Mouse (Mus musculus) embryonic facial prominence, embryonic 13.5 days (tissue): ENCODE measurements around the gene Cacng2. TPM values are rescaled to one million over a fixed set of nuclear protein-coding genes. Genes with fewer than 3 reads are reported as not detected.
A peak's percentile ranks its signal among the peaks of the same experiment; 100 is the strongest.

Source experiments
- ATAC-seq: fragments of 200-750 bp; cut with Nextera tagmentation; 2 replicates; pipeline ENCODE4 v1.8.0; 2017; ENCODE audit warnings: low read depth; ENCODE audit not compliant: insufficient number of reproducible peaks, insufficient read depth, low FRiP score, low TSS enrichment
- H3K27ac ChIP-seq: fragments of 300-500 bp; sonication (generic); 2 replicates; pipeline ENCODE4 v1.5.1; 2015; ENCODE audit warnings: moderate library complexity, mild to moderate bottlenecking, inconsistent platforms
- H3K27me3 ChIP-seq: fragments of 300-500 bp; sonication (generic); 2 replicates; pipeline ENCODE4 v1.6.1; 2015; ENCODE audit warnings: mild to moderate bottlenecking, inconsistent platforms
- H3K36me3 ChIP-seq: fragments of 300-500 bp; sonication (generic); 2 replicates; pipeline ENCODE4 v1.6.1; 2015; ENCODE audit warnings: mild to moderate bottlenecking, inconsistent platforms
- H3K4me1 ChIP-seq: fragments of 300-500 bp; sonication (generic); 2 replicates; pipeline ENCODE4 v1.6.1; 2015; ENCODE audit warnings: inconsistent platforms
- H3K4me2 ChIP-seq: fragments of 300-500 bp; sonication (generic); 2 replicates; pipeline ENCODE4 v1.6.1; 2015; ENCODE audit warnings: moderate library complexity, mild to moderate bottlenecking, inconsistent platforms
- H3K4me3 ChIP-seq: fragments of 300-500 bp; sonication (generic); 2 replicates; pipeline ENCODE4 v1.5.1; 2015; ENCODE audit warnings: mild to moderate bottlenecking, inconsistent platforms
- H3K9ac ChIP-seq: fragments of 300-500 bp; sonication (generic); 2 replicates; pipeline ENCODE4 v1.6.1; 2015; ENCODE audit warnings: mild to moderate bottlenecking, inconsistent platforms
- H3K9me3 ChIP-seq: fragments of 300-500 bp; sonication (generic); 2 replicates; pipeline ENCODE4 v1.6.1; 2016; ENCODE audit warnings: inconsistent platforms
- WGBS: fragments of 180-500 bp; shearing (Covaris S2); methylation state at CpG from one replicate; pipeline ENCODE4 v1.1.7; 2015; ENCODE audit warnings: mixed read lengths; 5-methylcytosine and 5-hydroxymethylcytosine counted together
- polyA plus RNA-seq: library from polyadenylated mRNA; unstranded; fragments of >200 nt; fragmentation: Nextera tagmentation; extraction: Ambion mirVana; gene quantifications from 2 replicates; pipeline ENCODE4 v1.2.1, GENCODE M21; 2015

Gene Cacng2
- polyA plus RNA-seq, 1 experiment from 2014 or later = 0.14 TPM

DNA sequence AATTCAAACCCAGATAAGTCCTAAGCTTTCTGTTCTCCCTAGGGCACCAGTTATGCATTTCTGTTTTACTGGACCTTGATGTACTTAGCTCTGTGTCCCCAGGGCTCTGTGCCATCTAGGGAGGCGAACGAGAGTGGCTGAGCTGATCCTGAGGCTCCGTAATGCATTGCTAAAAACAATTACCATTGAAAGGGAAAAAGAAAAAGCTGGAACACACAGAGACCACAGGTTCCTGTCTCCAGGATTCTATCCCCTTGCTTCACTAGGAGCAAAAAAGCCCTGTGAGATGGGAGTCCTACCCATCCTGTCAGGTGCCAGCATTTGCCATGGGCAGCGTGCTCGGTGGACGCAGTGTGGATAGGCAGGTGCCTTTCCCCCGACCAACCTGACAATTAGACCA lies 38.4 kb downstream of the Cacng2 start:
- Histone ChIP-seq H3K36me3 (no peaks in the 10 kb centered on the region), H3K4me1 (no peaks in the 10 kb centered on the region), H3K9me3 (no peaks in the 10 kb centered on the region), H3K4me2 (no peak overlapping the region), H3K27me3 (no peaks in the 10 kb centered on the region), H3K9ac (no peak overlapping the region), H3K4me3 (no peak overlapping the region), H3K27ac (no peak overlapping the region)
- ATAC-seq = no peak
- 84% methylated on average over 7 of the region's 7 CpGs for WGBS

DNA sequence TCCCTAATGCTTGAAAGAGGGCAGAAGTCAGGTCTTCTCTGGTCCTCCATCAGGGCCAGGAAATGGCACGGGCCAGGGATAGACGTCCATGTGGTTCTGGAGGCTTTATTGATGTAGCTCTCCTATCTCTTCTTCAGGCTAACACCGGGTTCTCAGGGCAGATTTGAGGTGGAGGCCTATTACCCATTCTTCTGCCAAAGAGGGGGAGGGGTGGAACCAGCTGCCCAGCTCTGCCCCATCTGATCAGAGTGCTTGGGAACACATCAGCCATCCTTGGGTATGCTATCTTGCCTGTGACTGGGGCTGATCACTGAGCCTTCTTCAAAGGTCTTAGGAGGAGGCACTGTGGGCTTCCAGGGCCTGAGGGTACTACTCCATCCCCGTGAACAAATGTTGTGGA lies 39.5 kb downstream of the Cacng2 start:
- Histone ChIP-seq H3K4me2 (no peak overlapping the region), H3K27me3 (no peaks in the 10 kb centered on the region), H3K9ac (no peak overlapping the region), H3K36me3 (no peaks in the 10 kb centered on the region), H3K4me1 (no peaks in the 10 kb centered on the region), H3K27ac (no peak overlapping the region), H3K9me3 (no peaks in the 10 kb centered on the region), H3K4me3 (no peak overlapping the region)
- 78% methylated on average over 4 of the region's 4 CpGs for WGBS
- no peak for ATAC-seq

DNA sequence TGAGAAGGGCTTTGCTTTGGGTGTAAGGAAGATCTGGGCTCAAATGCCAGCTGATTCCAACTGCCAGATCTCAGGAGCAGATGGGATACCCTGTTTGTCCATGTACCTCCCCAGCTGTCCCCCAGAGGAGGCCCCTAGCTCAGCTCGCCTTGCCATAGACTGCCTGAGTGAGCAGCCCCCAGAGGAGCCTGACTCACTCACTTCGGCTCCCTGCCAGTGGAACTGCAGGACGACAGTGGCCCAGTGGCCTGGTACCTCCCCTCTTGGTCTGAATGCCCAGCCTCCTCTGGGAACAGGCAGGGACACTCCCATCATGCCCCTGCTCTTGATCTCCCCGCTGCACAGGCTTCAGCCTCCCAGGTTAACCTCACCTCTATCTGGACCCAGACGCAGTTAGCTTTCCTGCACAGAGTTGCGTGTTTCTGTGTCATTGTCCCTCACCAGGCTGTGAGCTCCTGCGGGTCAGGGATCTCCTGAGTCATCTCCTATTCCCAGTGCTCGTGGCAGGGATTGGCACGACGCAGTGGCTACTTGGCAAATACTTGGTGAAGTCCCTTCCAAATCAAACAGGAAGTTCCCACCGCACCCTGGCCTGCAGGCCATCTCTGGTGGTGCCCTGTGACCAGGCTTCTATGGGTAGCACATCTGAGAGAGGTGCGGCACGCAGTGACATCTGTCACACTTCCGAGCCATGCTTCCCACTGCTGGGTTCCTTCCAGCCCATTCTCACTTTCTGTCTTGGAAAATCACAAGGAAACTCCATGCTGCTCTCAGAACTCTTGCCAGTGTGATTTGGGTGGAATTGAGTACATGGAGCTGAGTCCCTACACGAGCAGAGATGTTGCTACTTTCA lies 40.8 kb downstream of the Cacng2 start:
- Histone ChIP-seq H3K4me1 (no peaks in the 10 kb centered on the region), H3K27me3 (no peaks in the 10 kb centered on the region), H3K27ac (no peak overlapping the region), H3K36me3 (no peaks in the 10 kb centered on the region), H3K4me2 (no peak overlapping the region), H3K4me3 (no peak overlapping the region), H3K9ac (no peak overlapping the region), H3K9me3 (no peaks in the 10 kb centered on the region)
- 0 out of 2 replicates have a peak, but pooled peaks have one; percentile 37 for ATAC-seq
- WGBS = 66% methylated on average over 15 of the region's 15 CpGs

DNA sequence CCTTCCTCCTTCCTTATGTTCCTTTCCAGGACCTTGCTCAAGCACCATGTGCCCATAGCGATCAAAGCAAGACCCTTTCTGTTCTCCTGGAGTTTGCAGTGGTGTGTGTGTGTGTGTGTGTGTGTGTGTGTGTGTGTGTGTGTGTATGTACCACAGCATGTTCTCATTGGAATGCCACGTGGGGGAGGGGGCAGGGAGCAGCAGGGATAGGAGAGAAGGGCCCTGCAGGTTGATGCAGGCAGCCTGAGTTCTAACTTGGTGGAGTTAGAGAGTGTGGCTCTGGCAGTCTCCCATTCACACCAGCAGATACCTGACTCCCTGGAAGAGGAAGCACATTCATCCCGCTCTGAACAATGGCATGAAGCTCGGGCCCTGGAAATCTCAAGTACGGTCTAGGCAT lies 41.6 kb downstream of the Cacng2 start:
- Histone ChIP-seq H3K27ac (no peak overlapping the region), H3K4me3 (no peak overlapping the region), H3K27me3 (no peaks in the 10 kb centered on the region), H3K9me3 (no peaks in the 10 kb centered on the region), H3K4me1 (no peaks in the 10 kb centered on the region), H3K9ac (no peak overlapping the region), H3K4me2 (no peak overlapping the region), H3K36me3 (no peaks in the 10 kb centered on the region)
- no peak for ATAC-seq
- WGBS = 49% methylated on average over 5 of the region's 5 CpGs

DNA sequence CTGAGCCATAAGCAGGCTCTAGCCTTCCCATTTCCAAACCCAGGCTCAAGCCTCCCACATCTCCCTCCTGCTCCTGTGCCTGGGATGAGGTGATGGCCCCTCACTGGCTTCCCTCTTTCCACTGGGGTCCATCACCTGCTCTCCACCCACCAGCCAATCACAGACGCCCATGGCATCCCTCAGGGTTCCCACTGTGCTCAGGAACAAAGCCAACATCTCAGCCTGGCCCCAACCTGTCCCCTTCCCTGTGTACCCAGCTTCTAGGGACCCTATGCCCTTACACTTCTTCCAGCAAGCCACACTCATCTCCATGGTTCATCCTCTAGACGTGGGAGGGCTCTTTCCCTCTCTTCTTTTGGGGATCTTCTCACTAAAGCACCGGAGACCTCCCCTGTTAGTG lies 43.9 kb downstream of the Cacng2 start:
- no peak for ATAC-seq
- no peaks in the 10 kb centered on the region for H3K9me3 ChIP-seq
- H3K36me3 ChIP-seq = no peaks in the 10 kb centered on the region
- H3K9ac ChIP-seq = no peak overlapping the region
- no peak overlapping the region for H3K4me2 ChIP-seq
- no peaks in the 10 kb centered on the region for H3K27me3 ChIP-seq
- H3K4me1 ChIP-seq = no peaks in the 10 kb centered on the region
- no peak overlapping the region for H3K27ac ChIP-seq
- H3K4me3 ChIP-seq = no peak overlapping the region
- WGBS = 34% methylated on average over 3 of the region's 3 CpGs

DNA sequence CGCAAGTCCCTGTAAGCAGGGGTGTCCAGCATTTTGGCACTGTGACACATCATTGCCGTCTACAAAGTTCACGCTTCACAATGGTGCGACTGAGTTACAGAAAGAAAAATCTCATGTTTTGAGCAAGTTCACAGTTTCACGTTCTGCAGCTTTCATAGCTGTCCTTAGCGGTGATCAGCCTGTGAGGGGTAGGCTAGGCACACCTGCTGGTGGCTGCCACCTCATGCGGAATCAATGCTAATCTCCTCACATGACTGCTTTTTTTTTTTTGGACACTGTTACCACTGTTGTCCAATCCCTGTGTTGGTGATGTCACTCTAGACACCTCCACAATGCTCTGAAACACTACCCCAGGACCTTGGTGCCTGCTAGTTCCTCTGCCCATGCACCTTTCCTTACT lies 46.7 kb downstream of the Cacng2 start:
- H3K4me3 ChIP-seq = no peak overlapping the region
- no peak overlapping the region for H3K9ac ChIP-seq
- no peaks in the 10 kb centered on the region for H3K4me1 ChIP-seq
- WGBS = 78% methylated on average over 7 of the region's 7 CpGs
- no peak overlapping the region for H3K4me2 ChIP-seq
- no peaks in the 10 kb centered on the region for H3K9me3 ChIP-seq
- H3K27ac ChIP-seq = no peak overlapping the region
- ATAC-seq = no peak
- H3K36me3 ChIP-seq = no peaks in the 10 kb centered on the region
- no peaks in the 10 kb centered on the region for H3K27me3 ChIP-seq

DNA sequence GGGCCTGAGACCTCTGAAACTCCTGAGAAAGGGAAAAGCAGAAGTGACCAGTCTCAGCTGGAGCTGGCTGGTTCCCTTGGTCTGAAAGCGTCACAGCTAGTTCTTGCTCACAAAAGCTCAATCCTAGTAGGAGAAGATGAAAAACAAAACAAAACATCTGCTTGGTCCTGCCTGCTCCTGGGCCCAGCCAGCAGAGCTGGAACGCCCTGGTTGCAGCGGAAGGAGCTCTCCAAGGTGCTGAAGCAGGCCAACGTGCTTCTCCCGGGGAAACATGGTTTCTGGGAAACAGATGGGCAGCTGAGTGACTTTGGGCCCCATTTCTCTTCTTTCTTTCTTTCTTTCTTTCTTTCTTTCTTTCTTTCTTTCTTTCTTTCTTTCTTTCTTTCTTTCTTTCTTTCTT lies 53.4 kb downstream of the Cacng2 start:
- Histone ChIP-seq H3K9me3 (no peaks in the 10 kb centered on the region), H3K27ac (no peak overlapping the region), H3K36me3 (no peaks in the 10 kb centered on the region), H3K9ac (no peak overlapping the region), H3K4me3 (no peak overlapping the region), H3K4me1 (no peaks in the 10 kb centered on the region), H3K27me3 (no peaks in the 10 kb centered on the region), H3K4me2 (no peak overlapping the region)
- under 1% methylated on average over 5 of the region's 5 CpGs for WGBS
- no peak for ATAC-seq

DNA sequence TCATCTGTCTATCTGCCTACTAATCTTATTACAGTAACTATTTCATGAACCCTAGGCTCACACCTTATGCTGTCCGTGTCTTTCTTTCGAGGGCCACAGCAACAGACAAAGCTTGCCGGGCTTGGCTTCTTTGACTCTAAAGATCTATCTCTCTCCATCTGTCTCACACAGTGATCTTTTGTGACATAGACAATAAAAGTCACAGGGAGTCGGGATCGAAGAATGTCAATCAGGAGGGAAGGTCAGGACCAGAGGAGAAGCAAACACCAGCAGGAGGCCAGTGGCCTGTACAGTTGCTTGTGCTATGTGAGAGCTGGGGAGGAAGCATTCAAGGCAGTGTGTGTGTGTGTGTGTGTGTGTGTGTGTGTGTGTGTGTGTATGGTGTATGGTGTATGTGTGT lies 54.3 kb downstream of the Cacng2 start:
- no peaks in the 10 kb centered on the region for H3K9me3 ChIP-seq
- no peak overlapping the region for H3K27ac ChIP-seq
- no peak overlapping the region for H3K4me3 ChIP-seq
- no peaks in the 10 kb centered on the region for H3K27me3 ChIP-seq
- H3K36me3 ChIP-seq = no peaks in the 10 kb centered on the region
- H3K4me2 ChIP-seq = no peak overlapping the region
- WGBS = 54% methylated on average over 5 of the region's 5 CpGs
- H3K9ac ChIP-seq = no peak overlapping the region
- ATAC-seq = no peak
- H3K4me1 ChIP-seq = no peaks in the 10 kb centered on the region

DNA sequence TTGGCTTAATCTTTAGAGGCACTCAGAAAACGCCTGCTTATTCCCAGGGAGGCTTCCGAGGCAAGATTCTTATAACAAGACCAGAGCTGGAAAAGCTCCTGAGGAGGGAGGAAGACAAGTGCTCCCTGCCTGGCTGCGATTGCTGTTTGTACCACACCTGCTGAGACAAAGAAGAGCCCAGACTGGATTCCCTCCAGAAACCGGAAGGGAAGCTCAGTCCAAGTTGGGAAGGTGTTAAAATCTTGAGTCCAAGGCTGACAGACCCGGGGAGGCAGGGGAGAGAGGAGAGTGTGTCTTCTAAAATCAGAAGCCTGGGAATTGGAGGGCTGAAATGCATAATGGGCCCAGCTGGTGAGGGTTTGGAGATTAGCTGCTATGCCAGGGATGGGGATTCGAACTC lies 55.5 kb downstream of the Cacng2 start:
- Histone ChIP-seq H3K9me3 (no peaks in the 10 kb centered on the region), H3K27ac (no peak overlapping the region), H3K4me2 (no peak overlapping the region), H3K27me3 (no peaks in the 10 kb centered on the region), H3K4me3 (no peak overlapping the region), H3K36me3 (no peaks in the 10 kb centered on the region), H3K9ac (no peak overlapping the region), H3K4me1 (no peaks in the 10 kb centered on the region)
- 55% methylated on average over 6 of the region's 6 CpGs for WGBS
- no peak for ATAC-seq

DNA sequence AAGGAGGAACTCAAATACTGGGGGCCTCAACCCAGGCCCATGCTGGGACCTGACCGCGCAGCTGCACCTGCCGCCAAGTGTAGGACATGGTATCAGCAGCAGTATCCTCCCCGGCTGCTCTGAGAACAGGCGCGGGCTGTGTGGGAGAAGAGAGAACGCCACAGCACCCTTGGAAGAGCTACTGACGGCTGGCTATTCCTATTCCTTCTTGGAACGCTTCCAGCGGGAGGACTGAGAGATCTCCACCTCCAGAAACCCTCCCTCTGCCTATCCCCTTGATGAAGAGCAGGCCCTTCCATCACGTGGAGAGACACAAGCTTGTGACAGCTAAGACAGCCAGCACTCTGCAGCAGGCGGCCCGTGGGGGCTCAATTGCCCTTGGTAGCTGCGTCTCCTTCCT lies 57.4 kb downstream of the Cacng2 start:
- 79% methylated on average over 14 of the region's 14 CpGs for WGBS
- Histone ChIP-seq H3K36me3 (no peaks in the 10 kb centered on the region), H3K27me3 (no peaks in the 10 kb centered on the region), H3K4me1 (no peaks in the 10 kb centered on the region), H3K9ac (no peak overlapping the region), H3K4me2 (no peak overlapping the region), H3K9me3 (no peaks in the 10 kb centered on the region), H3K27ac (no peak overlapping the region), H3K4me3 (no peak overlapping the region)
- ATAC-seq = no peak

DNA sequence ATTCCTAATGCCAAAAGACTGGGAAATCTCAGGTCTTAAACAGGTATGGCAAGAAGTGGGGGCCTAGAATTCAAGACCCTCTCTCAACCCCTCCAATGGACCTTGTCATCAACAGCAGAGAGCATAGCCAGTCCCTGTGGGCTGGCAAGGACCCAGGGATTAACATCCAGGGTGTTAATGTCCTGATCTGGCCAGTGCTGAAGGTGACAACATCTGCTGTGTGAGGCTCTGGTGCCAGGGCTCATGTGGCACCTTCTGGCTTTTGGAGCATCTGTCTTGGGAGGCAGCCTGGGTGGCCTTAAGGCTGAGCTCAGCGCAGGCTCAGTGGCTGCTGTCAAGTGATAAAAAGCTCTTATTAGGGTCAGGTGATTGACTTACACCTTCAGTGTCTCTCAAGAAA lies 62.9 kb downstream of the Cacng2 start:
- H3K27me3 ChIP-seq = no peaks in the 10 kb centered on the region
- 93% methylated on average over 1 of the region's 1 CpGs for WGBS
- H3K4me3 ChIP-seq = no peak overlapping the region
- no peak overlapping the region for H3K9ac ChIP-seq
- no peaks in the 10 kb centered on the region for H3K9me3 ChIP-seq
- no peaks in the 10 kb centered on the region for H3K36me3 ChIP-seq
- no peaks in the 10 kb centered on the region for H3K4me1 ChIP-seq
- no peak for ATAC-seq
- no peak overlapping the region for H3K27ac ChIP-seq
- no peak overlapping the region for H3K4me2 ChIP-seq

DNA sequence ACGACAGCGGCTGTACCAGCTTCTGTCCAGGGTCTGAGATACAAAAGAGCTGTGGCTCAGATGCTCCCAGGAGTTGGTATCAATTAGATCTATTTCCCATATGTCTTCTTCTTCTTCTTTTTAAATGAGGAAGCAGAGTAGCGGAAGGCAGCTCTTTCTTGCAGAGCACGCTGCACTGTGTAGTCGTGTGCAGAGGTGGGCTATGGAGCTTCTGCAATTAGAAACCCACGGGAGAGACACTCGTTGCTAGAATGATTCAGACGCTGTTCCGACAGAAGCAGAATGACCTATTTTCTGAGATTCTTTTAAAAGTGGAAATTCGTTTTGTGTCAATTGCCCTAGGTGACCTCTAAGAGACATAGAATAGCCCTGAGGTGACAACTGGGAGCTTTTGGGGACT lies 69.1 kb downstream of the Cacng2 start:
- Histone ChIP-seq H3K36me3 (no peaks in the 10 kb centered on the region), H3K27me3 (no peaks in the 10 kb centered on the region), H3K9ac (no peak overlapping the region), H3K9me3 (no peaks in the 10 kb centered on the region), H3K4me2 (no peak overlapping the region), H3K27ac (no peak overlapping the region), H3K4me1 (no peaks in the 10 kb centered on the region), H3K4me3 (no peak overlapping the region)
- ATAC-seq = no peak
- 84% methylated on average over 10 of the region's 10 CpGs for WGBS
